Mouse (Mus musculus): Measurements from ENCODE around the gene Top2b. TPM values are rescaled to one million over a fixed set of nuclear protein-coding genes. Genes with fewer than 3 reads are reported as not detected.

Gene Top2b
- polyA plus RNA-seq, 1 experiment from 2014 or later, result 173 TPM

DNA sequence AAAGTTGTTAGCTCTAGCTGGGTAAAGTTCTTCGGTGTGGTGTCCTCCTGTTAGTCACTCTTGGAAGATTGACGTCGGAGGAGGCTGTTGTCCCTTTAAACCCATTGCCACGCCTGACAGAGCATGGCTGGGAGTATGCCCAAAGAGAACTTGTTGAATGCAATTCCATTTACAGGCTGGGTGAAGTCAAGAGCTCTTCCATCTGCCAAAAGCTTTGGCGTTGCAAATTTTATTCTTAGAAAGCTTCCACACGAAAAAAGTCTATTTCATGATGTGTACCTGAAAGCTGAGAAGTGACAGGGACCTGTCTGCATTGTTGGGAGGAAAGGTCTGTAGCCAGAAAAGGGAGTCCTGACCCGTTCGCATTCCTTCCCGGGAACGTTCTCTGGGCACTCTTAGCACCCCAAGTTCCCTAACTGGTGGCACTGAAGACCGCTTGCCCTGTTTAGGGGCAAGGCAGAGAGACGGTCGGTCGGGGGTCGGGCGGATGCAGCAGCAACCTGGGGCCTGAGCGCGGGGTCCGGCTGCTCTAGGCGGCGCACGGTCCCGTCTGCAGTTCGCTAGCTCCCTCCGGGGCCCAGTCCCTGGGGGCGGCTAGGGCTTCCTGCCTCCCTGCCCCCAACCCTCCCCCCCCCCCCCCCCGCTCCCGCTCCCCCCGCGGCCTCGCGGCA is 683 bp upstream of the Top2b start:
- ATAC-seq (ENCODE audit: low FRiP score, low read depth), result peak; percentile 78
- H3K27ac ChIP-seq (replicated peaks), result peak overlapping the region; percentile 99
- peak overlapping the region; percentile 97 for H3K4me3 ChIP-seq
- peaks cover 18% of the 10 kb centered on the region for H3K4me1 ChIP-seq
- WGBS, result under 1% methylated on average over 25 of the region's 32 CpGs
- H3K27me3 ChIP-seq, result no peaks in the 10 kb centered on the region
- no peaks in the 10 kb centered on the region for H3K36me3 ChIP-seq
- H3K9me3 ChIP-seq, result no peaks in the 10 kb centered on the region
- peak overlapping the region; percentile 75 for H3K4me2 ChIP-seq (replicated peaks)
- peak overlapping the region; percentile 98 for H3K9ac ChIP-seq (replicated peaks)

DNA sequence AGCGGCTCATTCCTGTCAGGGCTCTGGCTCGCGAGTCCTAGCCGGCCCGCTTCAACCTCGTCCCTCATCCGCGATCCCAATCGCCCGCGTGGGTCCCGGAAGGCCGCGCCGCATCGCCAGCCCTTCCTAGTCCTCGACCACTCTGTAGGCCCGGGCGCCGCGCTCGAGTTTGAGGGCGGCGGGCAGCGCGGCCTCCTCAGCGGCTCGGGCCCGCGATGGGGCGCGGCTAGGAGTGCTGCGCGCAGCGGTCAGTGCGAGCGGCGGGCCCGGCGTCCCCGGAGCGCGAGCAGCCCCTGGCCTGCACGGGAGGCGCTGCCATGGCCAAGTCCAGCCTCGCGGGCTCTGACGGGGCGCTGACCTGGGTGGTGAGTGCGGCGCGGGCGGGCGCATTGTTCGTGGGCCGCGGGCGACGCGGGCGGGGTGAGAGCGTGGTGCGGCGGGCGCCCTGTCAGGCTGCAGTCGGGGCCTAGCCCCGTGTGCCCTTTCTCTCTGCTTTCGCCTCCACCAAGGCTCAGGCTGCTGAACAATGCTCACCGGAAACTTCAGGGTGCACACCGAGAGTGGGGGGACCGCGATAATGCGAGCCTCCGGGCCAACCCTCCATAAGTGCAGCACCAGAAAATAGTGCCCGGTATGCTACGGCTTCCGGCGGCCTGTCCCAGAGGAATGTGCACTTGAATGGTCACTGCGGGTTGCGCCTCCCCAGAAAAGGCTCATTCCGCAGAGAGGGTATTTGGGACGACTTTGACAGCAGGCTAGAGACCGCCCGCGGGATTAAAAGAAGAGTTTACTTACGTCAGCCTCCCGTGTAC is 589 bp downstream of the Top2b start:
- Histone ChIP-seq H3K27ac (replicated peaks) (peak overlapping the region; percentile 99), H3K27me3 (no peaks in the 10 kb centered on the region), H3K36me3 (0 out of 2 replicates have a peak, but pooled peaks cover 3% of the 10 kb centered on the region), H3K4me2 (replicated peaks) (peak overlapping the region; percentile 77), H3K4me3 (peak overlapping the region; percentile 97), H3K9ac (replicated peaks) (peak overlapping the region; percentile 98), H3K4me1 (peaks cover 19% of the 10 kb centered on the region), H3K9me3 (no peaks in the 10 kb centered on the region)
- peak; percentile 59 for ATAC-seq (ENCODE audit: low FRiP score, low read depth)
- WGBS, result under 1% methylated on average over 85 of the region's 87 CpGs

GRCm38 (mm10) chr14:16366174-16366889 is 1.4 kb downstream of the Top2b start:
- Histone ChIP-seq H3K4me2 (replicated peaks) (peak overlapping the region; percentile 77), H3K9ac (replicated peaks) (peak overlapping the region; percentile 98), H3K4me3 (peak overlapping the region; percentile 97), H3K27ac (replicated peaks) (peak overlapping the region; percentile 99), H3K9me3 (no peaks in the 10 kb centered on the region), H3K36me3 (0 out of 2 replicates have a peak, but pooled peaks cover 4% of the 10 kb centered on the region), H3K27me3 (no peaks in the 10 kb centered on the region), H3K4me1 (peaks cover 19% of the 10 kb centered on the region)
- no peak; the same call in 1 of the 2 replicates for ATAC-seq (ENCODE audit: low FRiP score, low read depth)
- WGBS, result 22% methylated on average over 16 of the region's 16 CpGs

- peak overlapping the region; percentile 77 for H3K4me2 ChIP-seq (replicated peaks)
- ATAC-seq (ENCODE audit: low FRiP score, low read depth), result no peak
- no peaks in the 10 kb centered on the region for H3K9me3 ChIP-seq
- peak overlapping the region; percentile 98; the same call in 1 of the 2 replicates for H3K9ac ChIP-seq (replicated peaks)
- H3K4me3 ChIP-seq, result peak overlapping the region; percentile 97
- H3K27me3 ChIP-seq, result no peaks in the 10 kb centered on the region
- 64% methylated on average over 2 of the region's 2 CpGs for WGBS
- H3K36me3 ChIP-seq, result 0 out of 2 replicates have a peak, but pooled peaks cover 4% of the 10 kb centered on the region
- no peak overlapping the region for H3K27ac ChIP-seq (replicated peaks)
- peaks cover 19% of the 10 kb centered on the region for H3K4me1 ChIP-seq
Measured at GRCm38 (mm10) chr14:16366986-16367385, 2.0 kb downstream of the Top2b start.

DNA sequence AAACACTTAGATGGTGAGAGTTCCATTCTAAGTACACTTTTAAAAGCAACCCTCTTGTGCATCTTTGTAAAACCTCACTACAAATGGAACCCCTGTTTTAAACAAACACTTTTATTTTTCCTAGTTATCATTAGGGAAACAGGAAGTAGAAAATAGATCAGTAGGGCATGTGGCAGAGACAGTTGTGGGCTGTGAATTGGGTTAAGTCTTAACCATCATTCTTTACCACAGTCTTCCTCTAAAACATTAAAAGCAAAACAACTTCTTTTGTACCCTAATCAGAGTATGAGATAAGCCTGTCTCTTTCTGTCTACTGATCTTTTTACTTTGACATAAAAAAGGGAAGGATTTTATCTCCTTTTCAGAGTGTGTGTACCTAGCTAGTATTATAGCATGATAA is 7.8 kb downstream of the Top2b start:
- H3K4me3 ChIP-seq, result no peak overlapping the region
- peaks cover 11% of the 10 kb centered on the region for H3K4me1 ChIP-seq
- H3K27me3 ChIP-seq, result no peaks in the 10 kb centered on the region
- H3K9me3 ChIP-seq, result no peaks in the 10 kb centered on the region
- 0 out of 2 replicates have a peak, but pooled peaks cover 4% of the 10 kb centered on the region for H3K36me3 ChIP-seq
- ATAC-seq (ENCODE audit: low FRiP score, low read depth), result no peak
- no peak overlapping the region for H3K9ac ChIP-seq (replicated peaks)
- H3K27ac ChIP-seq (replicated peaks), result no peak overlapping the region
- H3K4me2 ChIP-seq (replicated peaks), result no peak overlapping the region

DNA sequence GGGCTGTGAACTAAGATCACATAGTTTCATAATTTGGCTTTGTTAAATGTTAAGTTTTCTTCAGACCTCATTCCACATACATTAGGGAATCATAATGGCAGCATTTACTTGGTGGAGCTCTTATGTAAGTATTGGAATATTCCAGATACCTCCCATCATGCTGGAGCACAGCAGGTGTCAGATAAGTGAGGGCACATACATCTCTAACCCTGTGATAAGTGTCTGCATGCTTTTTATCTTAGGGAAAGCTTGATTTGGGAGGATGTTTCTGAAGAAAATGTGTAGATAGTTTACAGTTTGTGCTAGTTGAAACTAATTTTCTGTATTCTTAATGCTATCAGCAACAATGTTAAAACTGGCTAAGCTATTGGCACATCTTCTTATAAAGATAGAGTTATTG is 8.2 kb downstream of the Top2b start:
- 0 out of 2 replicates have a peak, but pooled peaks cover 8% of the 10 kb centered on the region for H3K4me1 ChIP-seq
- no peaks in the 10 kb centered on the region for H3K9me3 ChIP-seq
- H3K4me2 ChIP-seq (replicated peaks), result no peak overlapping the region
- 0 out of 2 replicates have a peak, but pooled peaks cover 4% of the 10 kb centered on the region for H3K36me3 ChIP-seq
- H3K4me3 ChIP-seq, result no peak overlapping the region
- no peak for ATAC-seq (ENCODE audit: low FRiP score, low read depth)
- no peak overlapping the region for H3K9ac ChIP-seq (replicated peaks)
- H3K27ac ChIP-seq (replicated peaks), result no peak overlapping the region
- H3K27me3 ChIP-seq, result no peaks in the 10 kb centered on the region

DNA sequence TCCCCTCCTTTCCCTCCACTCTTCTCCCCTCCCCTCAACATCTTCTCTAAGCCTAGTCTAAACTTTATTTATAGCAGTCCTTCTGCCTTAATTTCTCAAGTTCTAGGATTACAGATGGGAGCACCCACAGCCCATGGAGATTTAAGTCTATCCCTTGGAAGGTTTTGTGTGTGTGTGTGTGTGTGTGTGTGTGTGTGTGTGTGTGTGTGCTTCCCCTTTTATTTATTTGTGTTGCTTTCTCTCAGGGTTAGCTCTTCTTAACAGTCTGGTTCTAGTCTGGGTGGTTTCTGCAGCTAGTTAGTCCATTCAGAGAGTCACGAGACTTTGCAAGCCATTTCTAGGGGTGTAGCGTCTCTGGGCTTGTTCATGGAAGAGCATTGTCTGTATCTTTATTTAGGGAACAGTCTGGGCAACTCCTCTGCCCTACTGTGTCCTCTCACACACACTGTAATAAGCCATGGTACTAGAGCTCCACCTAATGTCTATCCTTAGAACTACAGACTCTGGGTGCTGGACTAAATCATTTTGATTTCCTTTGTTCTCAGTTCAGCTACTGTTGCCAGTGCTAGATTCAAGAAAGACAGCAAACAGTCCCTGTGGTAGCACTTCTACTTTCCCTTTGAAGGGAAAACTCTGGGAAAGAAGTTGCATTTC is 15.1 kb downstream of the Top2b start:
- Histone ChIP-seq H3K9ac (replicated peaks) (0 out of 2 replicates have a peak overlapping the region, but pooled peaks have one; percentile 28), H3K4me3 (no peak overlapping the region), H3K9me3 (no peaks in the 10 kb centered on the region), H3K4me2 (replicated peaks) (no peak overlapping the region; the same call in 1 of the 2 replicates), H3K27ac (replicated peaks) (peak overlapping the region; percentile 35; the same call in 1 of the 2 replicates), H3K27me3 (no peaks in the 10 kb centered on the region), H3K4me1 (peaks cover 9% of the 10 kb centered on the region), H3K36me3 (0 out of 2 replicates have a peak, but pooled peaks cover 3% of the 10 kb centered on the region)
- peak; percentile 90 for ATAC-seq (ENCODE audit: low FRiP score, low read depth)
- 2% methylated on average over 2 of the region's 2 CpGs for WGBS

GRCm38 (mm10) chr14:16384783-16385182 is 19.8 kb downstream of the Top2b start:
- H3K9me3 ChIP-seq, result no peaks in the 10 kb centered on the region
- ATAC-seq (ENCODE audit: low FRiP score, low read depth), result 0 out of 2 replicates have a peak, but pooled peaks have one; percentile 9
- 73% methylated on average over 1 of the region's 1 CpGs for WGBS
- no peak overlapping the region for H3K4me2 ChIP-seq (replicated peaks)
- H3K27me3 ChIP-seq, result no peaks in the 10 kb centered on the region
- 0 out of 2 replicates have a peak, but pooled peaks cover 7% of the 10 kb centered on the region for H3K36me3 ChIP-seq
- no peak overlapping the region for H3K4me3 ChIP-seq
- no peak overlapping the region for H3K9ac ChIP-seq (replicated peaks)
- peaks cover 7% of the 10 kb centered on the region for H3K4me1 ChIP-seq
- H3K27ac ChIP-seq (replicated peaks), result no peak overlapping the region

- Histone ChIP-seq H3K9ac (replicated peaks) (no peak overlapping the region), H3K4me2 (replicated peaks) (no peak overlapping the region), H3K4me1 (no peaks in the 10 kb centered on the region), H3K36me3 (peaks cover 45% of the 10 kb centered on the region), H3K4me3 (no peak overlapping the region), H3K27ac (replicated peaks) (no peak overlapping the region), H3K9me3 (no peaks in the 10 kb centered on the region), H3K27me3 (no peaks in the 10 kb centered on the region)
- ATAC-seq (ENCODE audit: low FRiP score, low read depth), result no peak
- WGBS, result 93% methylated on average over 4 of the region's 4 CpGs
Measured at GRCm38 (mm10) chr14:16405187-16405586, 40.2 kb downstream of the Top2b start.

DNA sequence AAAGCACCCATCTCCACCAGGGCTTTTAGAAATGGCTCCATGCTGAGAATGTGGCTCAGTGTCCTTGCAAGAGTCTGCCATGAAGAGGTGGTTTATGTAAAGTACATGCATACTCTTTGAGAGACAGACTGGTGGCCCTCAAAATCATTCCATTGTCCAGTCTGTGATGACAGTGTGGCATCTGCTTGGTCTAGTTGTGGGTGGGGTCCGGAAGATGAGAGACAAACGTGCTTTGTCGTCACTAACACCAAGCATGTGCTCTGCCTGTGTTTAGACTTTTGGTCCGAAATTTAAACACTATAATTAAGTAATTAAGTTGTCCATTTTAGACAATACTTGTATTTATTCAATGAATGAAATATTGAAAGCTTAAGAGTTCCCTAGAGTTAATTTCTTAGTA is 49.2 kb downstream of the Top2b start:
- 86% methylated on average over 4 of the region's 4 CpGs for WGBS
- no peaks in the 10 kb centered on the region for H3K9me3 ChIP-seq
- ATAC-seq (ENCODE audit: low FRiP score, low read depth), result no peak
- peaks cover 44% of the 10 kb centered on the region for H3K36me3 ChIP-seq
- no peak overlapping the region for H3K27ac ChIP-seq (replicated peaks)
- H3K4me3 ChIP-seq, result no peak overlapping the region
- no peaks in the 10 kb centered on the region for H3K27me3 ChIP-seq
- H3K4me1 ChIP-seq, result no peaks in the 10 kb centered on the region
- no peak overlapping the region for H3K9ac ChIP-seq (replicated peaks)
- H3K4me2 ChIP-seq (replicated peaks), result no peak overlapping the region

GRCm38 (mm10) chr14:16427569-16427968 is 62.6 kb downstream of the Top2b start:
- Histone ChIP-seq H3K36me3 (peaks cover 41% of the 10 kb centered on the region), H3K27ac (replicated peaks) (no peak overlapping the region), H3K27me3 (no peaks in the 10 kb centered on the region), H3K9me3 (no peaks in the 10 kb centered on the region), H3K9ac (replicated peaks) (no peak overlapping the region), H3K4me3 (no peak overlapping the region), H3K4me1 (no peaks in the 10 kb centered on the region), H3K4me2 (replicated peaks) (no peak overlapping the region)
- ATAC-seq (ENCODE audit: low FRiP score, low read depth), result no peak
- WGBS, result 81% methylated on average over 4 of the region's 4 CpGs

Measured in midbrain, embryonic 12.5 days (tissue).